Mouse (Mus musculus) C2C12 (cell line): ENCODE measurements at regions not wholly inside any gene's neighbourhood (a gene's known extent, or its start where the extent isn't known, plus 50 kb on each side); places are given as distances from the start of the nearest gene placed in this dataset.

Experiments
- H3K27me3 ChIP-seq: one replicate; pipeline ENCODE4 v1.6.1; 2011; ENCODE audit not compliant: control insufficient read depth, insufficient read depth, insufficient read length
- H3K36me3 ChIP-seq: one replicate; pipeline ENCODE4 v1.6.1; 2011; ENCODE audit not compliant: control insufficient read depth, insufficient read depth
- H3K4me3 ChIP-seq: one replicate; pipeline ENCODE4 v1.5.1; 2011; ENCODE audit warnings: mild to moderate bottlenecking, control low read depth; ENCODE audit not compliant: poor library complexity, insufficient read depth, severe bottlenecking
- H3K79me2 ChIP-seq: one replicate; pipeline ENCODE4 v1.6.1; 2011; ENCODE audit not compliant: control insufficient read depth, insufficient read depth
- H3K79me3 ChIP-seq: one replicate; pipeline ENCODE4 v1.6.1; 2011; ENCODE audit warnings: low read depth, control low read depth
- H3ac ChIP-seq: one replicate; pipeline ENCODE3; 2011; ENCODE audit warnings: low read depth; ENCODE audit not compliant: control insufficient read depth, insufficient read length
- CEBPB ChIP-seq: IDR thresholded peaks from one replicate; pipeline ENCODE4 v1.6.1; 2011; ENCODE audit warnings: low read depth, mild to moderate bottlenecking, control low read depth, moderate library complexity
- CTCF ChIP-seq: IDR thresholded peaks from one replicate; pipeline ENCODE4 v1.5.1; 2011; ENCODE audit not compliant: control insufficient read depth, insufficient read depth, insufficient read length
- FOSL1 ChIP-seq: IDR thresholded peaks from one replicate; pipeline ENCODE4 v1.8.0; 2011; ENCODE audit warnings: mild to moderate bottlenecking, low read length; ENCODE audit not compliant: poor library complexity, insufficient read depth, severe bottlenecking
- MAX ChIP-seq: IDR thresholded peaks from one replicate; pipeline ENCODE4 v1.6.1; 2011; ENCODE audit warnings: mild to moderate bottlenecking, control low read depth
- MYOD1 ChIP-seq: IDR thresholded peaks from one replicate; pipeline ENCODE4 v1.6.1; 2011; ENCODE audit warnings: low read depth; ENCODE audit not compliant: control insufficient read depth, insufficient read length
- MYOG ChIP-seq: IDR thresholded peaks from one replicate; pipeline ENCODE4 v1.6.1; 2011; ENCODE audit not compliant: control insufficient read depth, insufficient read length; ENCODE audit errors: extremely low read depth
- USF1 ChIP-seq: IDR thresholded peaks from one replicate; pipeline ENCODE4 v1.6.1; 2011; ENCODE audit warnings: low read depth, mild to moderate bottlenecking, control low read depth, moderate library complexity

DNA sequence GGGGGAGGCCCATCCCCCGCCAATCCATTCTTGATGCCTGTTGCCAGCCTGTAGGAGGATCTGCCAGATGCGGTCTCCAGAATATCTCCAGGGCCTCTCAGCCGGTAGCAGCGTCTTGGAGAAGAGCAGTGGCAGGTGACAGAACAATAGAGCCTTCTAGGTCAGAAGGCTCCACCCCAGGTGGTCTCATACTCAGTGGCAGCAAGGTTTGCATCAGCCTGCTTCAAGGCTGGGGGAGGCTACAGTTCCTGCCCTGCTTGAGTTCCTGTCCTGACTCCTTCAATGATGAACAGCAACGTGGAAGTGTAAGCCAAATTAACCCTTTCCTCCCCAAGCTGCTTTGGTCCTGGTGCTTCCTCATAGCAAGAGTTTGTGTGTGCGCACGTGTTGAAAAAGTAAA is 213.8 kb downstream of the Rpap3 start:
- H3ac ChIP-seq = no peak overlapping the region
- no peaks in the 10 kb centered on the region for H3K36me3 ChIP-seq
- H3K4me3 ChIP-seq = no peak overlapping the region
- H3K27me3 ChIP-seq = no peaks in the 10 kb centered on the region
- H3K79me2 ChIP-seq = no peaks in the 10 kb centered on the region
- H3K79me3 ChIP-seq = no peaks in the 10 kb centered on the region
- TF ChIP-seq CEBPB = no peak
- no peak for TF ChIP-seq FOSL1
- TF ChIP-seq MYOG = no peak
- TF ChIP-seq MAX = no peak
- no peak for TF ChIP-seq MYOD1
- no peak for TF ChIP-seq USF1
- TF ChIP-seq CTCF = no peak

DNA sequence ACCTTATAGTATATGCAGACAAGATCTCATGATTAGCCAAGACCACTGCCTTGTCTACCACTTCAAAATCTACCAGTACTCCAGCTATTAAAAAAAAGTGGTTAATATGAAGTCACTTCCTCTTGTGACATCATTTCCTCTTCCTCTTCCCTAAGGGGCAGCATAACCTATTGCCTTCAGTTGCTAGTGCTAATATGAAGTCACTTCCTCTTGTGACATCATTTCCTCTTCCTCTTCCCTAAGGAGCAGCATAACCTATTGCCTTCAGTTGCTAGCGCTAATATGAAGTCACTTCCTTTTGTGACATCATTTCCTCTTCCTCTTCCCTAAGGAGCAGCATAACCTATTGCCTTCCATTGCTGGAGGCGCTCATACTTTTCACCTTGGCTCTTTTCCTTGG is 218.2 kb downstream of the Rpap3 start:
- Histone ChIP-seq H3K79me3 (no peaks in the 10 kb centered on the region), H3K79me2 (no peaks in the 10 kb centered on the region), H3ac (no peak overlapping the region), H3K4me3 (no peak overlapping the region), H3K27me3 (no peaks in the 10 kb centered on the region), H3K36me3 (no peaks in the 10 kb centered on the region)
- TF ChIP-seq FOSL1 (no peak), CEBPB (no peak), CTCF (no peak), MYOG (no peak), MYOD1 (no peak), USF1 (no peak), MAX (no peak)

DNA sequence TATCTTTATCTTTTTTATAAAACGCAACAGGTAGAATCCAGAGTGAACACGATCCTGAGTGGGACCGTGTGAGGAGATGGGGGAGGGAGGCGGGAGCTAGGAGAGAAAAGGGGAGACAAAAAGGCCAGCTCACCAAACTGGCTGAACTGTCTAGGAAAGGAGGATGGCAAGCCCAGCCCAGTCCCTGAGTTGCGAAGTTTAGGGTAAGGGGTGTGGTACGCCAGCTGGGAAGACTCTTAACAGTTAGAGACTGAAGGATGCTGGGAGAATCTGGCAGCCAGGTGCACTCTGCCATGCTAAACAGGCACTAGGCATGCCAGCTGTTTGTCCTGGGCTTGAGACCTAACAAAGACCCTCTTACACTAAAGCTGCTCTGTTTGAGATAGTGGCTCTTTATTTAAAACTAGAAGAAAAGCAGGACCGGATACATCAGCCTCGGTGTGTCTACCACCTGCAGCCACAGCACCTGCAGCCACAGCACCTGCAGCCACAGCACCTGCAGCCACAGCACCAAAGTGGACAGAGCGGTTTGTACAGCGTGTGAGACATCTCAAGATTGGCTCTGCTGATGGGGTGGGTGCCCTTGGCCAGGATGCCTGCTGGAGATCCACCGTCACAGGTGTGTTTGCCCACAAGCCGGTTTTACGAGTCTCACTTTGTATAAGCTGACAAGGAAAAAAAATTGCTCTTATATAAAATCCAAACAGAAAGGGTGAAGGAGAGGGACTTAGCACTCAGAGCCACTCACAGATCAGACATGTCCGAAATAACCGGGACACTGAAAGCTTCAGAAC is 225.1 kb upstream of the Amigo2 start:
- TF ChIP-seq MYOG (no peak), FOSL1 (no peak)
- H3K79me2 ChIP-seq = no peaks in the 10 kb centered on the region
- H3K27me3 ChIP-seq = peaks cover 6% of the 10 kb centered on the region
- no peaks in the 10 kb centered on the region for H3K79me3 ChIP-seq
- no peak overlapping the region for H3K4me3 ChIP-seq
- H3K36me3 ChIP-seq = no peaks in the 10 kb centered on the region
- no peak overlapping the region for H3ac ChIP-seq

DNA sequence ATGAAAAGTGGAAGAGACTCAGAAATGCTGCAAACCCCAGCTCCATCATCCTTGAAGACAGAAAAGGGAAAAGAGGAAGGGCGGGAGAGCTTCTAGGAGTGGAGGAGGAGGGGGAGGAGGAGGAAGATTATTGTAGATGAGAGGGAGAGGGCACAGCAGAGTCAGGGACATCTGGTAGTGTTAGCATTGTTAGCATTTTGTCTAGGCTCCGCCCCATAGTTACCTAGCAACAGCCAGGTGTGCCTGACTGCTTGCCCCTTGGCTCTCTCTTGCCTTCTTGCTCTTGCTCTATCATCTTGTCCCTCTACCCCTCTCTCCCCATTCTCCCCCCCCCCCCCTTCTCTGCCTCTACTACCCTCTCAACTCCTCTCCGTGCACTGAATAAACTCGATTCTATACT is 224.4 kb upstream of the Amigo2 start:
- no peaks in the 10 kb centered on the region for H3K79me3 ChIP-seq
- no peaks in the 10 kb centered on the region for H3K36me3 ChIP-seq
- no peak for TF ChIP-seq CEBPB
- no peak overlapping the region for H3K4me3 ChIP-seq
- no peaks in the 10 kb centered on the region for H3K79me2 ChIP-seq
- H3K27me3 ChIP-seq = peaks cover 6% of the 10 kb centered on the region
- no peak overlapping the region for H3ac ChIP-seq

DNA sequence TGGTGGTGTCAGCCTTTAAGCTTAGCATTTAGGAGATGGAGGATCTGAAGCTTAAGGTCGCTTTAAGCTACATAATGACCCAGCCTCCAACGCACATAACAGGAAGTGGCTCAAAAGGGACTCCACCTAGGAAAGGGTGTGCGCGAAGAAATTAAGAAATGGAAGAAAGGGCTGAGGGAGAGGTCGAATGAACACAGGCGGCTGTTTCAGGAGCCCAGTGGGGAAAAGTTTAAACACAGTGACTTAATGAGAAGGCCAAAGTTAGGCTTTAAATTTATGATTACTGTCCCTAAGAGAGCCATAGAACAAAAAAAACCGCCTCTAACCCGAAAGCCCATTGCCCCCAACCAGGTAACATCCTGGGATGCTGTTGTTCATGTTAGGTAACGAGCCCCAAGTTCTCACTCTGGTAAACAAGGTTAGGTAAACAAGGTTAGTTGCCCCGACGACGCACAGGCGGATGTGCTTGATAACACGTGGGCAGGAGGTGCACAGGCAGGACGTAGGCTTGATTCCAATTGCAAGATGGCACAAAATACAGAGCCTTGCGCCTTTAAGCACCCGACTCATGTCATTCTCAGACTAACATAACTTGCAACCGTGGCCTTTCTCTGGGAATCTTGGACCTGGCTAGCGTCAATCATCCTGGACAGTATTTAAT is 222.7 kb upstream of the Amigo2 start:
- Histone ChIP-seq H3K79me3 (no peaks in the 10 kb centered on the region), H3K27me3 (peaks cover 6% of the 10 kb centered on the region), H3K4me3 (no peak overlapping the region), H3K79me2 (no peaks in the 10 kb centered on the region), H3K36me3 (no peaks in the 10 kb centered on the region), H3ac (no peak overlapping the region)
- TF ChIP-seq MYOD1 (no peak), CEBPB (no peak), USF1 (no peak), MYOG (no peak), CTCF (no peak), MAX (no peak), FOSL1 (no peak)

DNA sequence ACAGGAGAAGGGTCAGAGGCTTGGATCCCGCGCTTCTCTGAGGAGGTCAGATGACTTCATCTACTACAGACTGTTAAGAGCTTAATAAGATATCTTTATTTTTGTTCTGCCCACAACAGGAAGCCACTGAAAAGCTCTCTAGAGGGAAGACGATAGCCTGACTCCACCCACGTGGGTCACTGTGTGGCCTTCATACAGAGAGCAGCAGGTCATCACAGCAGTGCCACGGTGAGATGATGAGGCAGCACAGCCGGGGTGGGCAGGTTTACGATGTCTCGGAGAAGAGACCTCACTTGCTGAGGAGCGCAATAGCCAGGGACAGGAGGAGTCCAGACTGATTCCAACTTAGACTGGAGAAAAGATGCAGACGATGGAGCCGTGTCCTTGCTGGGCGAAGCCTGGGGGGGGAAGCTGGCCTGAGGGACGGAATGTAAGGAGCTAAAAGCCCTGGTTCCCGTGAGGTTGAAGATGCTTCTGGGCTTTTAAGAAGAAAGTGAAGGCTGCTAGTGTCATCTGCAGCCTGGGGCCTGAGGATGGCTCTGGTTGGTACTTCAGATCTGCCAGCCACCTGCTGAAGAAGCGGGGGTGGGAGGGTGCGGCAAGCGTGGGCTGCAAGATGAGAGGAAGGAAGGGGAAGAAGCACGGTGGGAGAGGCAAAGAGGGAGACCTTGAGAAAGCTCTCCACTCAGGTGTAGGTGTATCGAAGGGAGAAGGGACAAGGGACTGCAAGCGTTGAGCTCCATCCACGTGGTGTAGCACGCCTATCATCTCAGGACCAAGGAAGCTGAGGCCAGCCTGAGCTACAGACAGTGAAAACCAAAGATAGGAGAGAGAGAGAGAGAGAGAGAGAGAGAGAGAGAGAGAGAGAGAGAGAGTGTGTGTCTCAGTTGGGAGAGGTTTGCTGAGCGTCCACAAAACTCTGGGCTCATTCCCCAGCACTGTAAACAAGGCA is 221.9 kb upstream of the Amigo2 start:
- no peak overlapping the region for H3K4me3 ChIP-seq
- no peak overlapping the region for H3ac ChIP-seq

More for the DNA sequence above, 221.9 kb upstream of the Amigo2 start:
- no peaks in the 10 kb centered on the region for H3K36me3 ChIP-seq
- H3K79me3 ChIP-seq = no peaks in the 10 kb centered on the region
- H3K27me3 ChIP-seq = peaks cover 6% of the 10 kb centered on the region
- no peaks in the 10 kb centered on the region for H3K79me2 ChIP-seq
- TF ChIP-seq MAX (no peak), MYOD1 (peak; percentile 51), CEBPB (no peak)
